Mouse (Mus musculus): Measurements from ENCODE around the gene Gtf2e1.

GRCm38 (mm10) chr16:37514644-37515043, 24.9 kb downstream of the Gtf2e1 start:
- no peak for TF ChIP-seq GATA1 (IDR thresholded peaks at IDR 0.05; ENCODE audit: borderline replicate concordance, low read length)
- TF ChIP-seq FLI1 (IDR thresholded peaks at IDR 0.05; ENCODE audit: low read length), result no peak
